Mouse (Mus musculus) splenic B cell, adult 2 months (primary cell): ENCODE measurements around the gene Rock2.

Source experiments
- DNase-seq: peaks from one replicate; pipeline ENCODE4 v3.0.0-alpha.2; 2011; ENCODE audit warnings: low read depth, low spot score
- H3K27me3 ChIP-seq: 2 replicates; pipeline ENCODE4 v1.6.1; 2012; ENCODE audit warnings: mild to moderate bottlenecking, low read length, moderate library complexity, mixed read lengths; ENCODE audit not compliant: control insufficient read depth, poor library complexity, insufficient read depth, severe bottlenecking
- H3K36me3 ChIP-seq: 2 replicates; pipeline ENCODE4 v1.6.1; 2012; ENCODE audit warnings: mild to moderate bottlenecking, low read length, moderate library complexity, mixed read lengths; ENCODE audit not compliant: control insufficient read depth, poor library complexity, insufficient read depth, severe bottlenecking

Gene Rock2

GRCm38 (mm10) chr12:16894396-16895220 lies at the start of gene Rock2:
TSS of gene Rock2 (plus strand) at chr12:16894895.
- H3K27me3 ChIP-seq = no peaks in the 10 kb centered on the region; the same call in 1 of the 2 replicates
- peak; percentile 83 for DNase-seq
- H3K36me3 ChIP-seq = no peaks in the 10 kb centered on the region

DNA sequence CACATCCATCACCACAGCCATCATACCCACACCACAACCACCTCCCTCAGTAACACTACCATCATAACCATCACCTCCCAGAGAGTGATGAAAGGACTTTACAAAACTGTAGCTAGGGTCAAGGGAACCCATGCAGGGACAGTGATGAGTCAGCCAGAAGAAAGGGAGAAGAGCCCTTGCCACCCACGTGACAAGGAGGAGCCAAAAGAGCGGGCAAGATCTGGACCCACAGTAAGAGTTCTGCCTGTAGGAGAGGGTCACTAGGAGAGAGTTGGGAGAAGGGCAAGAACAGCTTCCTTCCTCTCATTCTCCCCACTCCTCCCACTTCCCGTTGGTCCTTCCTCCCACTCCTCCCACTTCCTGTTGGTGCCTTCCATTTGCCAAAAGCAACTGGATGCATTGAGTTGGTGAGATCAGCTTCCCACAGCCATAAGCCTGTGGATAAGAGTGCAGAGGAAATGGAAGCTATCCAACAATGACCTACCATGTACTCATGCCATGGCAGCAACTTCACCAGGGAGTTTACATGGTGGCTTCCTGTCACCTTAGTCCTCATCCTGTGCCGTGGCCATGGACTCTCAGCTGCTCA lies 47.4 kb upstream of the Rock2 start:
- Histone ChIP-seq H3K27me3 (no peaks in the 10 kb centered on the region), H3K36me3 (no peaks in the 10 kb centered on the region)
- DNase-seq = no peak

DNA sequence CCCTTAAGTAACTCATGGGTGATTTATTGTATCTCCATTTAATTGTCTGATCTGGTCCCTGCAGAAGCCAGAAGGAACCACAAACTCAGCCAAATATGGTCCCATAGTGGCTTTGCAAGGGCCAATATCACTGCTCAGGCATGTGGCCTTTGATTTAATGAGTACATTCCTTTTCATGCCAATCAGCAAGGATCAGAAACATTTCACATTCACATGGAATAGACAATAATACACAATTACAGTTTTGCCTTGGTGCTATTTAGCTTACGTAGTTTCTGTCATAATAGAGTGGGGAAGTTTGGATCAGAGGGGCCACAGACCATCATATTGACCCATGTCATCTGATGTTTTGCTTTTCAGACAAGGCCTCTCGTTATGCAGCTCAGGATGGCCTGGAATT lies 46.2 kb upstream of the Rock2 start:
- DNase-seq = no peak
- Histone ChIP-seq H3K36me3 (no peaks in the 10 kb centered on the region), H3K27me3 (no peaks in the 10 kb centered on the region)

DNA sequence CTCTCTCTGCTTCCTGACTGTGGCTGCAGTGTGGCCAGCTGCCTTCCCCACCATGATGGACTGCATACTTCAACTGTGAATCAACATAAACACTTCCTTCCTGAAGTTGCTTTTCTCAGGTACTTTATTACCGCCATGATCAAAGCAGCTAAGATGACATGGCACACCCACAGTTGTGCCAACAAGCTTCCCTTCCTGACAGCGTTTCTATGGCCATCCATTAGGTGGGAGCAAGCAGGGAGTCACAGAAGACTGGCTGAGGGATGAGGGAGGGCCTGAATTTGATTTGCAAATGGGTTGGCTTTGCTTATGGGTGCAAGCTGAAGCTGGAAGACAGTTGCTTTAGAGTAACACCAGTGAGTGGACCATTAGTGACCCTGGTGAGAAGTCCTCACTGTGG lies 44.9 kb upstream of the Rock2 start:
- Histone ChIP-seq H3K27me3 (no peaks in the 10 kb centered on the region), H3K36me3 (no peaks in the 10 kb centered on the region)
- DNase-seq = no peak

- Histone ChIP-seq H3K27me3 (no peaks in the 10 kb centered on the region), H3K36me3 (no peaks in the 10 kb centered on the region)
- DNase-seq = no peak
Observed at GRCm38 (mm10) chr12:16850431-16851375, 44.0 kb upstream of the Rock2 start.

- H3K27me3 ChIP-seq = no peaks in the 10 kb centered on the region
- H3K36me3 ChIP-seq = no peaks in the 10 kb centered on the region
- DNase-seq = no peak
Observed at GRCm38 (mm10) chr12:16853431-16854165, 41.1 kb upstream of the Rock2 start.

DNA sequence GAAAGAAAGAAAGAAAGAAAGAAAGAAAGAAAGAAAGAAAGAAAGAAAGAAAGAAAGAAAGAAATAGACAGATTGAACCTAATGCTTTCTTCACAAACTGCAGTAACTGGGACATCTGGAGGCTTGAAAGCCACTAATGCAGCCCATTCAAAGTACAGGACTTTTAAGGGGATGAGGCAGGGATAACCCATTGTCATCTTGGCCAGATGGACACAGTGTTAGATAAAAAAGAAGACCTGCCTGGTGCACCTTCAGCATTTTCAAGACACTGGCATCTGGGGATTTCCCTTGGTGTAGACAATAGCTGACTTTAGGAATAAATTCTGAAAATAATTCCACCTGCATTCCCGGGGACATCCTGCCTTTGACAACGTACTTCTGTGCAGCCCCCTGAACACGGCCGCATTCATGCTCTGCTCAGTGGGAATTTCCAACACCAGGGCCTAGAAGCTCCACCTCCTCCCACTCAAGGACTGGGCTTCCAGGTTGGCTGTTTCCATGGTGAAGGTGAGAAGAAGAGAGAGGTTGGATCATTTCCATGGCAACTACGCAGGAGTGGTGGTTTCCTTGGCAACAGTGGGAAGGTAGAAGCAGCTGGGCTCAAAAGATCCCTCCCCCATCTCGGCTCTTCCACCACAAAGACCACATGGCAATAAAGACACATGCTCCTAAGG lies 38.9 kb upstream of the Rock2 start:
- Histone ChIP-seq H3K27me3 (no peaks in the 10 kb centered on the region), H3K36me3 (no peaks in the 10 kb centered on the region)
- no peak for DNase-seq

DNA sequence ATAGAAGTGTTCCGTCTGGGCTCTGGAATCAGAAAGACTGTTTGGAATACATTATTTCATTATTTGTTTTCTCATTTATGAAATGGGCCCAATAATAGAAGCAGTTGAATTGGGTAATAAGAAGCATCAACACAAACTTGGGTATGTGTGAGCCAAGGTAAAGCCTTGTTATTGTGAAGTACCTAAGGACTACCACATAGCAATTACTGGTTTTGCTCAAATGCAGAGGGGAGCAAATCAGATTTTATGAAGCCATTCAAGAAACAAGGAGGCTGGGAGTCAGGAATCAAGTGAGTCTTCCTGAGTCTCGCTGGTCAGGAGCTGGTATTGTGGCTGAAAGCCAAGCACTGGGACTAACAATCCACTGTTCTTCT lies 38.4 kb upstream of the Rock2 start:
- no peaks in the 10 kb centered on the region for H3K27me3 ChIP-seq
- H3K36me3 ChIP-seq = no peaks in the 10 kb centered on the region
- no peak for DNase-seq

DNA sequence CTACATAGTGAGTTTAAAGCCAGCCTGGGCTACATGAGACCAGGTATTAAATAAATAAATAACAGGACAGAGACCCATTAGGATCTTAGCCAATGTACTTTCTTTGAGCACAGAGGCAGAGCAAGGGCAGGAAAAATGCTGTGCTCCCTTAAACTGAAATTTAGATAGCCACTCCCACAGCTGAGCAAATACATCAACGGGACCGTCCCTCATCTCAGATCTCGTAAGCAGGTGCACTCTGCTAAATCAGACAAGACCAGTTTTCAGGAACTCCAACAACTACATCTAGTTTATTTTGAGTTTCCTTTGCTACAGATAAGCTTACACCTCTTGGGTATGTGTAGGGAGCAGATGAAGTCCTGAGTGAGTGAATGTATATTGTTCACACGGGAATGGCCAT lies 36.6 kb upstream of the Rock2 start:
- peak; percentile 54 for DNase-seq
- Histone ChIP-seq H3K27me3 (no peaks in the 10 kb centered on the region), H3K36me3 (no peaks in the 10 kb centered on the region)

DNA sequence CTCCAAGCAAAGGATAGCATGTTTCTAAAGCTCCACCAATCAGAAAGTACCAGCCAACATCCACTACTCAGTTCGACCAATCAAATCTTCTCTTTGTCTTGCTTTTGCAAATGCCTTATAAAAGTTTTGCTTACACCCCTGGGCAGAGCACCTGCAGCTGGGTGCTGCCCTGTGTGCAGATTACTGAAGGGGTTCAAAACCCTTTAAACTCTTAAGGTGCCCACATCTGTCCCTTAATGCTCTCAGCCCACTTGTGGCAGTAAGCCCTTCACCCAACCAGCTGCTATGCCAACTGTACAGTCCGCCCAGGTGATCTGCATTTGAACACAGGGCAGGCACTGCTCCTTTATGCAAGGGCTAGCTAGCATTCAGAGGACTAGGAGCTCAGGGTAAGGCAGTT lies 34.9 kb upstream of the Rock2 start:
- no peak for DNase-seq
- Histone ChIP-seq H3K36me3 (no peaks in the 10 kb centered on the region), H3K27me3 (no peaks in the 10 kb centered on the region)

DNA sequence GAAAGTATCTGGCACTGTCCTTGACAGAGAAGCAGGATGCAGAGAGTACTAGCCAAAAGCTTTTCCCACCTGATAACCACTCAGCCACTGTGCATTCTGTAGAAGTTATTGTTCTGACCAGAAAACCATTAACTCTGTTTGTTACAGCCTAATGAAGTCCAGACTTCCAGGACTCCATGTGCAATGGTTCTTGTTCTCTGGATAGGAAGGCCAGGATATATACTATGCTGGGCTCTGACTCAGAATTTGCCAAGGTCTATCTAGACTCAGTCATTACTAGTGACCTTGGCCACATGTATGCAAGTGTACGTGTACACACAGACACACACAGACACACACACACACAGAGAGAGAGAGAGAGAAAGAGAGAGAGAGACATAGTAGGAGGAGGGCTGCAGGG lies 34.2 kb upstream of the Rock2 start:
- Histone ChIP-seq H3K27me3 (no peaks in the 10 kb centered on the region), H3K36me3 (no peaks in the 10 kb centered on the region)
- no peak for DNase-seq

- Histone ChIP-seq H3K27me3 (no peaks in the 10 kb centered on the region), H3K36me3 (no peaks in the 10 kb centered on the region)
- no peak for DNase-seq
Observed at GRCm38 (mm10) chr12:16860961-16861360, 33.7 kb upstream of the Rock2 start.

- no peaks in the 10 kb centered on the region for H3K27me3 ChIP-seq
- H3K36me3 ChIP-seq = no peaks in the 10 kb centered on the region
- DNase-seq = no peak
Observed at GRCm38 (mm10) chr12:16864477-16864876, 30.2 kb upstream of the Rock2 start.

GRCm38 (mm10) chr12:16865871-16866270 lies 28.8 kb upstream of the Rock2 start:
- DNase-seq = no peak
- Histone ChIP-seq H3K27me3 (no peaks in the 10 kb centered on the region), H3K36me3 (no peaks in the 10 kb centered on the region)
